Mouse (Mus musculus) ES-E14 (cell line): ENCODE results near the gene Wdr11. TPM values are rescaled to one million over a fixed set of nuclear protein-coding genes. Genes with fewer than 3 reads are reported as not detected.

Source experiments
- DNase-seq: peaks from one replicate; pipeline ENCODE4 v3.0.0-alpha.2; 2013; ENCODE audit warnings: low read depth, low spot score
- H3K27ac ChIP-seq: 2 replicates; pipeline ENCODE4 v1.5.1; 2012; ENCODE audit warnings: low read depth, mild to moderate bottlenecking, low read length, moderate library complexity, mixed read lengths; ENCODE audit not compliant: poor library complexity, insufficient read depth, severe bottlenecking
- H3K36me3 ChIP-seq: 2 replicates; pipeline ENCODE4 v1.6.1; 2012; ENCODE audit warnings: mild to moderate bottlenecking, low read length, moderate library complexity, mixed read lengths; ENCODE audit not compliant: control insufficient read depth, poor library complexity, insufficient read depth, severe bottlenecking
- H3K4me1 ChIP-seq, 2 experiments: fragments of 150-350 bp in 1 of 2; sonication (generic) in 1 of 2; 2 replicates each; pipeline ENCODE4 v1.6.1; 2012; ENCODE audit warnings: low read length in 2 of 2, mild to moderate bottlenecking in 1 of 2, mixed read lengths in 1 of 2; ENCODE audit not compliant: control insufficient read depth in 2 of 2, insufficient read depth in 2 of 2, poor library complexity in 1 of 2
- H3K4me3 ChIP-seq, 2 experiments: fragments of 150-350 bp in 1 of 2; sonication (generic) in 1 of 2; 2 replicates each; pipeline ENCODE4 v1.5.1; 2012; ENCODE audit warnings: low read length in 2 of 2, low read depth in 1 of 2, mild to moderate bottlenecking in 1 of 2, mixed read lengths in 1 of 2; ENCODE audit not compliant: insufficient read depth in 1 of 2, poor library complexity in 1 of 2, severe bottlenecking in 1 of 2
- H3K9ac ChIP-seq: 2 replicates; pipeline ENCODE4 v1.6.1; 2012; ENCODE audit warnings: low read depth, mild to moderate bottlenecking, low read length, mixed read lengths; ENCODE audit not compliant: poor library complexity, insufficient read depth, severe bottlenecking
- H3K9me3 ChIP-seq: fragments of 150-350 bp; sonication (generic); 2 replicates; pipeline ENCODE4 v1.6.1; 2012; ENCODE audit warnings: low read depth, mild to moderate bottlenecking, low read length; ENCODE audit not compliant: control insufficient read depth, insufficient read depth
- CHD2 ChIP-seq: IDR thresholded peaks from 2 replicates; pipeline ENCODE4 v1.6.1; 2014; ENCODE audit warnings: mild to moderate bottlenecking, low read depth, low read length, inconsistent platforms
- HCFC1 ChIP-seq: IDR thresholded peaks from 2 replicates; pipeline ENCODE4 v1.6.1; 2012; ENCODE audit warnings: low read length, inconsistent platforms, borderline replicate concordance; ENCODE audit not compliant: insufficient read depth
- MAFK ChIP-seq: IDR thresholded peaks from 2 replicates; pipeline ENCODE4 v1.6.1; 2014; ENCODE audit warnings: mild to moderate bottlenecking, low read depth, low read length, inconsistent platforms; ENCODE audit not compliant: insufficient read depth
- ZC3H11A ChIP-seq: IDR thresholded peaks from 2 replicates; pipeline ENCODE4 v1.6.1; 2012; ENCODE audit warnings: low read depth, mild to moderate bottlenecking, inconsistent platforms, low read length, borderline replicate concordance
- ZNF384 ChIP-seq: IDR thresholded peaks from 2 replicates; pipeline ENCODE4 v1.6.1; 2012; ENCODE audit warnings: low read depth, low read length, inconsistent platforms
- in situ Hi-C, 2 experiments: fragments of 600-800 bp; cut with MboI; formaldehyde crosslinking; loops; one replicate each; pipeline ENCODE4 v1.15.1; 2025; ENCODE audit warnings: low sequenced_read_pairs in 2 of 2, inconsistent platforms in 1 of 2; ENCODE audit not compliant: unreplicated experiment in 2 of 2
- total RNA-seq: library from RNA; depleted of rRNA; stranded (reverse); fragments of 300-350 nt; gene quantifications from 2 replicates; pipeline ENCODE4 v1.2.3, GENCODE M21; 2012; rRNA removed

Wdr11 gene
- 24.0 and 25.5 TPM in 2 replicates for total RNA-seq

GRCm38 (mm10) chr7:129591371-129592131 is at the start of gene Wdr11:
Wdr11 (plus strand) TSS chr7:129591863.
- peak within 1 kb of the TSS; percentile 57; the same call in 1 of the 2 replicates for H3K27ac ChIP-seq
- H3K9me3 ChIP-seq, result no peaks in the 10 kb centered on the region
- in situ Hi-C loops, result no loop called here
- H3K4me3 ChIP-seq, result peak within 1 kb of the TSS; percentile 85 to 97
- no peaks in the 10 kb centered on the region; a peak in 1 of 4 replicates for H3K4me1 ChIP-seq
- peak within 1 kb of the TSS; percentile 97 for H3K9ac ChIP-seq
- TF ChIP-seq HCFC1 (peak; percentile 76), ZNF384 (no peak)
- peak; percentile 73 for DNase-seq
- H3K36me3 ChIP-seq, result no peaks in the 10 kb centered on the region

DNA sequence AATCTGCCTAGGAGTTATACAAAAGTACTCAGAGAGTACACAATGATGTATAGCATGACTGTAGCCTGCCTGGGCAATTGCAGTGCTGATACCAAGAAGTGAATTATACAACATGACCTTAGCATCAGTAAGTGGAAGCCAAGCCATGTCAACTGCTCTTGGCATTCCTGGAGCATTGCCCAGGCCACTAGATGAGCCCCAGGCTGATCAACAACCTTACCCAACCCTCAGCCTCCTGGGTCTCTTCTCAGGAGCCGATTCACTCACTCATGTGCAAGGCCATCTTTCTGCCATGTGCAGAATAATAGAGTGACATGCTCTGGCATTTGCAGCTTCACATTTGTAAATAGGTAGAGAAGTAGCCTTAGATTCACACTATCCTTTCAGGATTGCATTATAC is 24.1 kb upstream of the Wdr11 start:
- DNase-seq, result no peak
- no peak overlapping the region for H3K9ac ChIP-seq
- in situ Hi-C loops, result no loop called here
- H3K27ac ChIP-seq, result no peak overlapping the region
- H3K9me3 ChIP-seq, result no peaks in the 10 kb centered on the region
- H3K36me3 ChIP-seq, result no peaks in the 10 kb centered on the region
- no peak overlapping the region for H3K4me3 ChIP-seq
- no peaks in the 10 kb centered on the region for H3K4me1 ChIP-seq
- TF ChIP-seq CHD2 (no peak), ZC3H11A (no peak), ZNF384 (no peak), HCFC1 (no peak), MAFK (no peak)

- TF ChIP-seq ZNF384 (no peak), CHD2 (no peak), HCFC1 (no peak), ZC3H11A (no peak), MAFK (no peak)
- Histone ChIP-seq H3K4me3 (no peak overlapping the region), H3K4me1 (no peaks in the 10 kb centered on the region), H3K9me3 (no peaks in the 10 kb centered on the region), H3K9ac (no peak overlapping the region), H3K36me3 (no peaks in the 10 kb centered on the region), H3K27ac (no peak overlapping the region)
- no peak for DNase-seq
- in situ Hi-C loops, result no loop called here
Observed at GRCm38 (mm10) chr7:129568338-129568737, 23.3 kb upstream of the Wdr11 start.

DNA sequence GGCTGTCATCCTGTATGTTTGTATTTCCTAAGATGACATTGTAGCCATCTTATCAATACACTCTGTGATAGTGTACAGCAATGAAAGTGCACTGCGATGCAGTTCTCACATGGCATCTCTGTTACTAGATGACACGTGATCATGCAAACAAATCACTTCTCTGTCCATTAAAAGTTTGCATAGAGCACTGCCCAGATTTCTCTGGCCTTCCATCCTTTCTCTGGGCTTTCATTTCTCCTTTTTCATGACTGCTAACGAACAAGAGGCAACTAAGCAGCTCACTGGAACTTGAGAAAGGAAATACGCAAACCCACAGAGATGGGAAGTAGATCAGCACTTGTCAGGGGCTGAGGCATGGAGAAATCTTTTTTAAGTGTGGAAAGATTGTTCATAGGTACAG is 17.2 kb upstream of the Wdr11 start:
- in situ Hi-C loops, result no loop called here
- H3K9me3 ChIP-seq, result no peaks in the 10 kb centered on the region
- no peak overlapping the region for H3K9ac ChIP-seq

More for the DNA sequence above, 17.2 kb upstream of the Wdr11 start:
- no peak for TF ChIP-seq HCFC1
- TF ChIP-seq MAFK, result no peak
- TF ChIP-seq CHD2, result no peak
- no peak for TF ChIP-seq ZNF384
- TF ChIP-seq ZC3H11A, result no peak
- H3K4me3 ChIP-seq, result no peak overlapping the region
- no peaks in the 10 kb centered on the region for H3K36me3 ChIP-seq
- no peaks in the 10 kb centered on the region for H3K4me1 ChIP-seq
- DNase-seq, result no peak
- H3K27ac ChIP-seq, result no peak overlapping the region
